Mouse (Mus musculus) adrenal gland, postnatal 10 days (tissue): Measurements from ENCODE around the gene Iqsec1. TPM values are rescaled to one million over a fixed set of nuclear protein-coding genes. Genes with fewer than 3 reads are reported as not detected.

Experiments
- DNase-seq: peaks from one replicate; pipeline ENCODE4 v3.0.0; 2021; ENCODE audit warnings: mixed read lengths
- total RNA-seq, 2 experiments: library from RNA; stranded (reverse); gene quantifications; 2 replicates each; pipeline ENCODE4 v1.2.3; 2021

Iqsec1 gene
- total RNA-seq, 2 experiments from 2014 or later = 82.0 to 90.7 TPM

GRCm38 (mm10) chr6:90781921-90782770 is 206.3 kb downstream of the Iqsec1 start:
- peak; percentile 56 for DNase-seq

- no peak for DNase-seq
Measured at GRCm38 (mm10) chr6:90780532-90780931, 208.0 kb downstream of the Iqsec1 start.

GRCm38 (mm10) chr6:90778841-90779240 is 209.6 kb downstream of the Iqsec1 start:
- no peak for DNase-seq

- DNase-seq = no peak
Measured at GRCm38 (mm10) chr6:90777302-90777701, 211.2 kb downstream of the Iqsec1 start.

GRCm38 (mm10) chr6:90775606-90776005 is 212.9 kb downstream of the Iqsec1 start:
- DNase-seq = no peak

GRCm38 (mm10) chr6:90773811-90774233 is 214.7 kb downstream of the Iqsec1 start:
- peak; percentile 56 for DNase-seq

- DNase-seq = no peak
Measured at GRCm38 (mm10) chr6:90772120-90772519, 216.4 kb downstream of the Iqsec1 start.

GRCm38 (mm10) chr6:90768526-90768925 is 220.0 kb downstream of the Iqsec1 start:
- DNase-seq = no peak

GRCm38 (mm10) chr6:90767874-90768273 is 220.6 kb downstream of the Iqsec1 start:
- no peak for DNase-seq

- DNase-seq = no peak
Measured at GRCm38 (mm10) chr6:90764753-90765152, 223.7 kb downstream of the Iqsec1 start.

GRCm38 (mm10) chr6:90763959-90764591 is 224.4 kb downstream of the Iqsec1 start:
- peak; percentile 95 for DNase-seq

GRCm38 (mm10) chr6:90763295-90763694 is 225.2 kb downstream of the Iqsec1 start:
- DNase-seq = no peak

- DNase-seq = no peak
Measured at GRCm38 (mm10) chr6:90762120-90762736, 226.3 kb downstream of the Iqsec1 start.

- DNase-seq = peak; percentile 39
Measured at GRCm38 (mm10) chr6:90761301-90762056, 227.0 kb downstream of the Iqsec1 start.

- no peak for DNase-seq
Measured at GRCm38 (mm10) chr6:90760886-90761285, 227.6 kb downstream of the Iqsec1 start.

- DNase-seq = no peak
Measured at GRCm38 (mm10) chr6:90759754-90760153, 228.7 kb downstream of the Iqsec1 start.

GRCm38 (mm10) chr6:90758155-90758554 is 230.3 kb downstream of the Iqsec1 start:
- DNase-seq = no peak

GRCm38 (mm10) chr6:90757427-90757883 is 231.0 kb downstream of the Iqsec1 start:
- DNase-seq = peak; percentile 47

- no peak for DNase-seq
Measured at GRCm38 (mm10) chr6:90756561-90756960, 231.9 kb downstream of the Iqsec1 start.

GRCm38 (mm10) chr6:90755613-90755941 is 232.9 kb downstream of the Iqsec1 start:
- DNase-seq = no peak

- DNase-seq = no peak
Measured at GRCm38 (mm10) chr6:90754927-90755612, 233.4 kb downstream of the Iqsec1 start.

GRCm38 (mm10) chr6:90754093-90754492 is 234.4 kb downstream of the Iqsec1 start:
- DNase-seq = peak; percentile 56
